Mouse (Mus musculus): ENCODE results near the gene Gtpbp10.

Gtpbp10 gene

DNA sequence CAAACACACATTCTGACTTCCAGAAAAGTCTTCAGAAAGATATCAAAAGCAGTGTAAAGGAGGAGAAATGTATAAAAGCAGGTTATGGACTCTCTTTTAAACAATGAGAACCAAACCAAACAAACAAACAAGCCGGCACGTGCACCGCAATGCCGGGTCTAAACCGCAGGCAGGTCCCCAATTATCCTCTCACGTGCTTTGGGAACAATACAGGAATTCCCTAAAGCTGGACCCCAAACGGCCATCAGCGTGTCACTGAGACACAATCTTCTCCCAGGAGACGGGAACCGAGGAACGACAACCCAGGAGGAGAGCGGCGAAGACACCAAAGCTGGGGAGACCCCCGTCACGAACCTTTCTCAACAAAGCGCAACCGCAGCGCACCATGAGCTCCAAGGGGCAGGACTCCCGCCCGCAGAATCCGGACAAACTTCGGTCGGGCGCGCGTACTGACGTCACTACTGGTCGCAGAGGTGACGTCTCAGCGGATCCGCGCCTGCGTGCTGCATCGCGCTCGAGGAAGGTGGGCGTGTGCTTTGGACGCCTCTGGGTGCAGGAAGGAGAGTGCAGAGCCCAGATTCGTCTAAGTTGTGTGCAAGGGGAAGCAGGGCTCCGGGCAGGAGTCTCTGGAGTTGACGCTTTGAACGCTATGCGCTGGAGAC lies at the start of gene Gtpbp10:
TSS of gene Gtpbp10 (minus strand) at position 460 of the 662 bp plus-strand sequence.
- peak; percentile 80 for DNase-seq (ENCODE audit: low spot score)

DNA sequence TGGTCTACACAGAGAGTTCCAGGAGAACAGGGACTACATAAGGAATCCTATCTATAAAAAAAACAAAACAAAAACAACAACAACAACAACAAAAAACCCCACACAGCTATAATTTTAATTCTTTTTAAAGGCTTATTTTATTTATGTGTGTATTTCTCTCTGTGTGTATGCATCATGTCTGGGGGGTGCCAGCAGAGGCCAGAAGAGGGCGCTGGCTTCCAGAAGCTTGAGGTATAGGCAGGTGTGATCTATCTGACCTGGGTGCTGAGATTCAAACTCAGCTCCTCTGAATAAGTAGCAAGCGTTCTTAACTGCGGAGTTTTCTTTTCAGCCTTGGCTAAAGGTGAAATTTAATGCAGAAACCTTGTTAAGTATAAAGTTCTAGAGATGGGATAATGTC lies 28.3 kb upstream of the Gtpbp10 start:
- no peak for DNase-seq (ENCODE audit: low spot score)

DNA sequence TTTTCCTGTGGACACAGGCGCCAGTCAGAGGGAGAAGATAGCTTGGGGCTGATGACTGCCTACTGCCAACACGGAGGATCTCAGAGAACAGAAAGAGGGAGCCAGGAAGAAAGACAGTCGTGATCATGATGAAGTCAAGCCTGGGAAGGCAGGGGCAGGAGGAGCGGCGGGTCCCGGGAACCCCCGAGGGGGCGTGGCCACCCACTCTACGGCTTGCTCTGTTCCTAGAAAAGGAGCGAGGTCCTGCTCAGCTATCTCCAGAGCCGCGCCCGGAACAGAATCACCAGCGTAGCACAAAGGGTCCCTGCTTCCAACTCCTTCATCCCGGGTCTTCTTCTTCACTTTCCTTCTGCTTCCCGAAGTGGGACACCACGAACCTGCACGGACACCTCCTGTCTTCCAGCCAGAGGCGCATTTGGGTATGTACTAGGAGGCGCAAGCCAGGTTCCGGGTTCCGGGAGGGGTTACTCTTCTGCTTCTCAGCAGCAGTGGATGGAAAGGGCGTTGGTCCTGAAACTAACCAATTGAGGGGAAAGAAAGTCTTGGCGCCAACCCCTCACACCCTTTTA lies 14.5 kb upstream of the Gtpbp10 start, which contains the start of gene Gm8773:
TSS of gene Gm8773 (plus strand) at position 51 of the 569 bp plus-strand sequence.
- DNase-seq (ENCODE audit: low spot score): no peak

DNA sequence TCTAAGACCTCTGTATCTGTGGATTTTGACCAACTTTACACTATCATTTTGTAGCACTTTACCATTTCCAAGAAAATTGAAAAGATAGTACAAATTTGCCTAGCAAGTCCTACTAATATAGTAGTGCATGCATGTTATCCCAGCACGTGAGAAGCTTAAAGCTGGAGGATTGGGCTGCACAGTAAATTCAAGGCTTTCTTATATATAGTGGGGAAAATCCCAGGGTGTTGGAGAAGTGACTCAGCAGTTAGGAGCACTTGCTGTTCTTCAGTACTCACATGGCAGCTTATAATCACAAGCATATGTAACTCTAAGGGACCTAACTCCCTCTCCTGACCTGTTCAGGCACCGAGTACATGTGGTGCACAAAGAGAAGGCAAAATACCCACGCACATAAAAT lies 3.1 kb upstream of the Gtpbp10 start:
- DNase-seq (ENCODE audit: low spot score): no peak

DNA sequence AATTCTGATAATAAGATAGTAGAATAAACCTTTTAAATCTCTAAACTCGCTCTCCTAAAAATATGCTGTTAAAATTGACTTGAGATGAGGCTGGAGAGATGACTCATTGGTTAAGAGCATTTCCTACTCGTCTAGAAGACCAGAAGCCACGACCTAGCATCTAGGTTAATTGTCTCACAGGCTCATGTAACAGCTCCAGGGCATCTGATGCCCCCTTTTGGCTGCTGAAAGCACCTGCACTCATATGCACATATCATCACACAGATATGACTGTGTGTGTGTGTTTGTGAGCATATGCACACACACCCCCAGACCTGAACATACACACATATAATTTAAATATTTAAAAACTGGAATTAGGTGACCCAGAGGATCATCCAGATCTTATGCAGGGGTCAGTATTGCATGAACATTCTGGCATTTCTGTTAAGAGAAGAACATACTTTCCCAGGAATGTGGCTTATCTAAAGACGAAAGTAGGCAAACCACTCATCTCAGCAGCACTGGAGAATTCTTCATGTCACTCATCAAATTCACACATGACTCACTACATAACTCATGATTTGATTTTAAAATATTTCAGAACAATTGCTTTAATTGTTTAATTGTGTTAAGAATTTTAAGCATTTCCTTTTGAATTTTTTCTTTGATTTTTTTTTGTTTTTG lies 1.8 kb upstream of the Gtpbp10 start:
- DNase-seq (ENCODE audit: low spot score): no peak

DNA sequence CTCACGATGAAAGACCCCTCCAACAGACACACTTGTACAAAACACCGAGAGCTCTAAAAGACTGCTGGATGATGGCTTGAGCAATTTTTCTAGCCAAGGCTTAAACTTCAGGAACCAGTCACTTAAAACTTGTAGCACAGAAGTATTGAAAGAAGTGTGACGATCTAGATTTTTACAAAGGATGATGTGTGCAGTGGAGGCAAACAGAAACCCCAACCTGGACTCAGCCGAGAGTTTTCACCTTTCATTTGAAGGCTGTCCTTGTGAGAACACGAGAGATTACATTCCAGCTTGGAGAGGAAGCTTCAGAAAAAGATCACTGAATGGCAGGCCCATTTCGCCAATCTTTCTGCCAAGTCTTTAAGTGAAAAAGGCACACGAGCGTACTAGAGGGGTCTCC lies 460 bp upstream of the Gtpbp10 start:
- DNase-seq (ENCODE audit: low spot score): no peak

DNA sequence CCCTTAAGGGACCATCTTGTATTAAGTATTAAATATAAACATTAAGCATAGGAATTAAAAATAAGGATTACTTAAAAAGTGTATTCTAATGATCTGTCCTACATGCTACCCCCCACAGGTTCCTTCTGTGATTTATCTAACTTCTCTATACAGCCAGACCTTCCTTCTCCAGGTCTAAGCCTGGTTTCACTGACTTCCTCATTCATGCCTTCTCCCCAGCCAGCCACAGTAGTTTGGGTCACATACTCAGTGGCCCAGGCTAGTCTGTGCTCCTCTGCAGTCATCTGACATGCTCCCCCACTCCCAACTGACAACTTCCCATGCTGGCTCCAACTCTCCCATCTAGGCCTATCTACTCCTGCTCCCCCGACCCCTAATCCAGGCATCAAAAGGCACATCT lies 8.2 kb downstream of the Gtpbp10 start:
- no peak for DNase-seq (ENCODE audit: low spot score)

DNA sequence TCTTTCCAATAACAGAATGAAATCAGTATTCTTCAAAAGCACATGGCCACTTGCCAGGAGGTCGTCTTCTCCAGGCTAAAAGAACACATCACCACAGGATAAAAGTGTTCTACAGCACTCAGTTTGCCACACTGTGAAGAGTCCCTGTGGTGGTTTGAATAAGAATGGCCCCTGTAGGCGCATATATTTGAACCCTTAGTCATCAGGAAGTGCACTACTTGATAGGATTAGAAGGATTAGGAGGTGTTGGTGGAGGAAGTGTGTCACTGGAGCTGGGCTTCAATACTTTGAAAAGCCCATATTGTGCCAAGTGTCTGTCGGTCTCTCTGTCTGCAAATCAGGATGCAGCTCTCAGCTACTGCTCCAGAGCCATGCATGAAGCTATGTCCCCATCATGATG lies 19.0 kb downstream of the Gtpbp10 start:
- DNase-seq (ENCODE audit: low spot score): no peak

DNA sequence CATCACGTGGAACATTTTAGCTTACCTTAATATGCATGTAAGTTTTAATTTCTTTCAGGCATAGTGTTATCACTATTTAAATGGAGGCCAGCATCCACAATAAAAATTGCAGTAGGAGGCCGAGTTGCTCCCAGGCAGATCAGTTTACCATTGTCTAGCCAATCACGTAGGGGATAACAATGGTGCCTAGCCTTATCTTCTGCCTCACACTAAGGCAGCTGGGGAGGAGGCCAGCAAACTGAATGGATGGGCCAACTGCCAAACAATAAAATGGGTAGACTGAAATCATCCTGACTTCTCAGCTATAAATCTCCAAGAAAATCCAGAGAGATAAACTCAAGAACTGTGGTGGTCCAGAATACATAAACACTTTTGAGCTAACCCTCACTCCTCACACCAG lies 19.6 kb downstream of the Gtpbp10 start:
- no peak for DNase-seq (ENCODE audit: low spot score)

DNA sequence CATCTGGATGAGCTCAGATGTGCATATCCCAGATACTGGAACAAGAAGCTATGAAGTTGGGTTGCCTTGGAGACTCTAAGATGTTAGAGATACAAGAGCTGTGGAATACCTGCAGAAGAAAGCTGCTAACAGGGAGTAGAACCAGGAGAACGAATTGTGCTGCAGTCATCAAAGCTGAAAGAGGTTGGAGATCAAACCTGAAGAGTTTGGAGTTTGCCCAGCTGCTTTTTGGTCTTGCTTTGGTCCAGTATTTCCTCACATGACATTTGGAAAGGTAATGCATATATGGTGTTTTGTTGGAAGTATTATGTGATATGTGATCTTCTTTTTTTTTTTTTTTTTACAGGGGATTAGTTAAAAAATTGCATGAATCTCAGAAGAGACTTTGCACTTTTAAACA lies 23.2 kb downstream of the Gtpbp10 start:
- no peak for DNase-seq (ENCODE audit: low spot score)

DNA sequence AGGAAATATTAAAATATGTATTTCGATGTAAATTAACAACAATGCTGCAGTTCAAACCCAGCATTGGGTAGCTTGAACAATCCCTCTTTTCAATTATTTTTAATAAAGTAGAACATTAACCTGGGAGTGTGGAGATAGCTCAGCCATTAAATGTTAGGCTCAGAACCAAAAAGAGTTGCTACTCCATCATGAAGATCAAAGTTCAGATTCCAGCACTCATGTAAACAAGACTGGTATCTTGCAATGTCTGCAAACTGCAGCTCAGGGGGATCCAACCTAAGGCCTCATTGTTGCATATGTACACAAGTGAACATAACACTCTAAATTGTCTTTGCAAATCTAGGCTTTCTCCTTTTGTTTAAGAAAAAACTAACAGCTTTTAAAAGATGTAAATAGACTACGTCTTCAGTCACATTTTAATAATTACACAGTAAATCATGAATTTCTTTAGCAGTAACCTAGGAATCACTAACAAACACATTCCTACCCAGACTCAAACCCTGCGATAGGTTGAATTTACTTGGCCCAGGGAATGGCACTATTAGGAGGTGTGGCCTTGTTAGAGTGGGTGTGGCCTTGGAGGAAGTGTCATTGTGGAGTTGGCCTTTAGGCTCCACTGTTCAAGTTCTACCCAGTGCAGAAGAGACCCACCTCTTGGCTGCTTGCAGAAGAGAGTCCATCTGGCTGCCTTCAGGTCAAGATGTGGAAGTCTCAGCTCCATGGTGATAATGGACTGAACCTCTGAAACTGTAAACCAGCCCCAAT lies 25.5 kb downstream of the Gtpbp10 start:
- no peak for DNase-seq (ENCODE audit: low spot score)

DNA sequence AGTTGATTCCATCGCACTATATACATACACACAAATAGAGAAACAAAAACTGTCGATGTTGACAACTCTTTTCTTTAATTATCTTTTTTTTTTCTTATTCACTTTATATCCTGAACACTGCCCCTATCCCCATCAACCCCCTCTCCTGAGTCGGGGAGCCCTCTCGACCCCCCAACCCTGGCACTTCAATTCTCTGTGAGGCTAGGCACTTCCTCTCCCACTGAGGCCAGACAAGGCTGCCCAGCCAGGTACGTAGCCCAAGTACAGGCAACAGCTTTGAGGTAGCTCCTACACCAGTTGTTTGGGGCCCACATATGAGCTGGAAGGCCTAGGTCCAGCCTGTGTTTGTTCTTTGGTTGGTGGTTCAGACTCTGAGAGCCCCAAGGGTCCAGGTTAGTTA lies 43.9 kb downstream of the Gtpbp10 start:
- DNase-seq (ENCODE audit: low spot score): no peak

DNA sequence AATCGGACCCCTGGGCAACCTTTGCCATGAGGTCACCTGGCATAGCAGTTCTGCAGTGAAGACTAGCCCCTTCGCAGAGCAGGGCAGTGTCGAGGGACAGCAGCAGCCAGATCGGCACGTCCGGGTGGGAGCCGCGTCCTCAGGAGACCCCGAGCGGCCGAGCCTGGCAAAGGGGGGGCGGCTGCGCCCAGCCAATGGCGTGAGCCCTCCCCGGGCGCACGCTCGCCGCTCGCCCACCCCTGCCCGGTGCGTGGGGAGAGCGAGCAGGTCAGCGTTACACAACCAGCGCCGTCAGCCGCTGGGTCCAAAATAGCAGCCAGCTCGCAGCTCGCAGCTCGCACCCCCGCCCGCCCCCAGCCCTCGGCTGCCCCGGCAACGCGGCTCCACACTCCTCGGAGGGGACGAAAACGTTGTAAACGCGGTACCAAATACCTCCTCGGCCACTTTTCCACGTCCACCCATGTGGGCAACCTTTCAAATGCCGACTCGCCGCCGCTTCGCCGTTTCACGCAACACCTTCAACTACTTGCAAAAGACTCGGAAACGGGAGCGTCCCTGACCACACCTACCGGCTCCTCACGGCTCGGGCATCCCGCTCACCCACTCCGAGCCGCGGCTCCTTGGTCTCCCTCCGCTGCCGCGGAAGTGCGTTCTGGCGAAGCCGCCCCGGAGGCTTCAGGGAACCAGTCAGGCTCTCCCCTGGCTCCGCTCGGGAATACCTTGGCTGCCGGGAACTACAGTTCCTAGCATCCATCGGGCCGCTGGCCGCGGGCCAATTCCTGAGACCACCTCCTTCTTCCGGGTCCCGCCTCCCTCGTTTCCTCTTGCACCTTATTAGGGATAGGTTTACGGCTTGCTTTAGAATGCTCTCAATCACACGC lies 44.9 kb downstream of the Gtpbp10 start, which contains the start of gene Cldn12:
TSS of gene Cldn12 (minus strand) at position 763 of the 881 bp plus-strand sequence.
- peak; percentile 93 for DNase-seq (ENCODE audit: low spot score)

DNA sequence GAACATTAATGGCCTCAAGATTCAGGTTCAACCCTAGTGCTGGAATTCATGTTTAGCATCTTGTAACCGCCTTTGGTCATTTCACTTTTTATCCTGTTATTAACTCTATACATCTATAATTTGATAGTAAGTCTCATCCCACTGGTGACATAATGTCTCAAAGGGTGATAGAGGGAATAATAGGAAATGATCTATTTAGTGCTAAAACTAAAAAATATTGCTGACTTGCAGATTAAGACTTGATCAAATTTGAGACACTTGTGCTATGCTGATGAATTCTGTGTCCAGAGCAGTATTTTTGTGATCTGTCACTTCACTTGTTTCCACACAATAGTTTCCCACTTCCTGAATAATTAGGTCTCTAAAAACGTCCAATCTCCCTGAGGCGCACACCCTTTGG lies 47.9 kb downstream of the Gtpbp10 start:
- DNase-seq (ENCODE audit: low spot score): no peak

DNA sequence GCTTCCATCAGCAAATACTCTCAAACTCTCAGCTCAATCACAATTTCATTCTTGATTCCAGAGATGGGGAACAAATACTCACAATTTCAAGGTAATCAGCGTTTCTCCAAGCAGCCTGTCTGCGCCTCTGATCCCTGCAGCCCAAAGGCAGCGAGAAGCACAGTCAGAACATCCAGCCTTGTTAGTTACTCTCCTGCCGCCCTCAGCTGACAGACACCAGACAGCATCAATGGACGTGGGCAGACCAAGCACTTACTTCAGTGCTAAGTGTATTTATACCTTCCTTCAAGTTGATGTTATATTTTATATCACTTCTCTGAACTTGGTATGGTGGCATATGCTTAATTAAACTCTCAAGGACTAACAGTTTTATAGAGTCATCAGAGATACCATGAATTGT lies 48.3 kb downstream of the Gtpbp10 start:
- no peak for DNase-seq (ENCODE audit: low spot score)

DNA sequence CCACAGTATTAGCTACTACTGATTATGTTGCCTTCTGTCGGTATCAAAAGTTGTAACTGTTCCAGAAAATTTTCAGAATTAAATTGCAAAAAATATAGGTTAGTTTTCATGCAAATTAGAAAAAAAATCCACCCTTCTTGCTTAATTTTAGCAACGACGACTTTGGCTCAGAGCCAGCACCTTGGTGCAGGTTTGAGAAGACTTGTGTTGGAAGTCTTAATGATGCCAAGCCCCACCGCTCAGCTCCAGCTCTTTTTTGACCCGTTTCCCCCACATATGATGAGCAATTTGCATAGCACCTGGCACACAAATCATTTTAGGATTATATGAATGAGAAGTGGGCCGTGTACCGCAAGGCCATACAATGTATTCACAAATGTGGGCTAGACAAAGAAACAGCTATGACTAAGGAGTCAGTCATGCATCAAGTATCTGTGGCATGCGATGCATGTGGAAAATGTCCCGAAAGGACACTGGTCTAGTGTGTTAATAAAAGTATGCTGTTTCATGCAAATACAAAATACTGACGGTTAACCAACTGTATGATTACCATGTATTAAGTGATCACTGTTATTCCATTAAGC lies 48.9 kb downstream of the Gtpbp10 start:
- no peak for DNase-seq (ENCODE audit: low spot score)

DNA sequence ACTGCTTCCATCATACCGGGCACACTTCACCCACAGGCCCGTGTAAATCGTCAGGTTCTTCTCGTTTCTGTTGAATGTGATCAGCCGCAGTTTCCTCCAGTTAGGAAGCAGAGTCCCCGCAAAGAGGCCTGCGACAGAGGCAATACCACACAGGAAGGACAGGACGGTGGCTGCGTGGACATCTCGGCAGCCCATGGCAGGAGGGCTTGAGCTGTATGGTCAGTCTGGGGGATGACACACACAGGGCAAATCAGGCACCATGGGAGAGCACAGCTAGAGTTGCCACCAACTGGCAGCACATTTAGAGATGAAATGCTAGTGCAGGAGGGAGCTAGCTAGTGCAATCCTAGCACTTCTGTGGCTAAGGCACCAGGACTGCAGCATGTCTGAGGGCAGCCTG lies 51.1 kb downstream of the Gtpbp10 start:
- no peak for DNase-seq (ENCODE audit: low spot score)

DNA sequence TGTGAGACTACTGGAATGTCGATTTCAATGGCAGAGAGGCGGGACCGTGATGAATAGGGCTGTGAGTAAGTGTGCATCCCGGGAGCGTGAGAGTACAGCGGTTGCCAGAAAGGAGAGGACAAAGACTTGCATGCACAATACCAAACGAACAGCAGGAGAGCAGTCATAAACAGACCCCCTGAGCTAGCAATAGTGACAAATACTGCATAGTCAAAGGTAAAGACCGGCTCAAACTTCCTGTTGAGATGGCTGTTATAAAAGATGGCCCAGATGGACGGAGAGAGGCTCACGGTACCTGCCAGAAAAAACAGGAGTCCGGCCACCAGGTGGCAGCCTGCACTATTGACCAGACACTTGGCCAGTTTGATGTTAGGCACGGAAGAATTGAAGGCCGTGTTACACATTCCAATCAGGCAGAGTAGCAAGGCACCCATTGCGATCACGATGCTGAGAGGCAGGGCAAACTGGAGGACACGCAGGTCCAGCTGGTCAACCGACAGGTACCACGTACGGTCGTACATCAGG lies 51.6 kb downstream of the Gtpbp10 start:
- DNase-seq (ENCODE audit: low spot score): peak; percentile 19

DNA sequence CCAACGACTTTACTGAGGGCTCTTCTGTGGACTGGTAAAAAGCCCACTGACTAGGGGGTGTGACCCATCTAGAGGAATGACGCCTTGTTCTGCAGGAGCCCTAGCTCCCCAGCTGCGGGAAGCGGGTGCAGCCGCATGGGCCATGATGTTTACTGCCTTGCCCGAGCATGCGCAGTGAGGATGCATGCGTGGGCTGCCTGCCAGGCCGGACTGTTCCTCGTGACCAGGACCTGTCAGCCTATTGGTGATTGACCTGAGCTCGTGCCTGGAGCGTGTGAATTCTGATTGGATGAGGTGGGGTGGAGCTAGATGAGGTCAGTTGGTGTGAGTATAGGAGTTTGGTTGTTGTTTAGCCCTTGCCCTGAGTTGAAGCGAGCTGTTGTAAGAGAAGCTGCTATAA lies 54.9 kb downstream of the Gtpbp10 start:
- no peak for DNase-seq (ENCODE audit: low spot score)

DNA sequence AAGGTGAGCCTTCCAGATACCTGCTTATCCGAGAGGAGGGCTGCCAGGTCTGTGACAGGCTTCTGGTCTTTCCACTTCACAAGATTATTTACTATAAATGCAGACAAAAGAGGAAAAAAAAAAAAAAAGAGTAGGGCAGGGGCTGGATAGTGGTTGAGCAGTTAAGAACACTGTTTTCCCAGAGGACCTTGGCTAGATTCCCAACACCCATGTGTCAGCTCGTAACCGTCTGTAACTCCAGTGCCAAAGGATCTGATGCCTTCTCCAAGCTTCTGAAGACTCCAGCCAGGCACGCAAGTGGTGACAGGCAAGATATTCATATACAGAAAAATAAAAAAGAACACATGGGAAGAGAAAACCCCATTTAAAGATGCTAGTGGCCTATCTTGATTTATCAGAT lies 56.0 kb downstream of the Gtpbp10 start:
- no peak for DNase-seq (ENCODE audit: low spot score)

DNA sequence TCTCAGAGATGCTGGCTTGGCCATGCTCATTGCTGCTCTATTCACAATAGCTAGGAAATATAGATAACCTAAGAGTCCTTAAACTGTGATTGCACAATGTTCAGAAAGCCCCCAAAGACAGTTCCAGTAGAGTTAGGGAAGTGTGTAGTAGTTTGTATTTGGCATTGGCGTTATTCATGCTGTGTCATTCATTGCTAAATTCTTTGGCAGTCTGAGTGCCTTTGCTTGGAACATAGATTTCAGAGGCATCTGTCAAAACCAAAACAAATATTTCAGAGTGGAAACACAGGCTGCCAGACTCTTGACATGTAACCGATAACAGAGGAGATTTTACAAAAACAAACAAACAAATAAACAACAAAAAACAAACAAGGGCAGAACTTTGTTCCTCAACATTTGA lies 57.8 kb downstream of the Gtpbp10 start:
- DNase-seq (ENCODE audit: low spot score): no peak

Measured in urinary bladder, postnatal 10 days (tissue).